Mouse (Mus musculus): ENCODE data around the gene Mybbp1a. TPM values are rescaled to one million over a fixed set of nuclear protein-coding genes. Genes with fewer than 3 reads are reported as not detected.
A peak's percentile ranks its signal among the peaks of the same experiment; 100 is the strongest.

Mybbp1a gene
- polyA plus RNA-seq, 1 experiment, result 124 TPM

- no peak for TF ChIP-seq CTCF (IDR thresholded peaks at IDR 0.05; ENCODE audit: borderline replicate concordance, insufficient read depth, low read length)
- TF ChIP-seq POLR2A (IDR thresholded peaks at IDR 0.05; ENCODE audit: low read depth, low read length), result no peak
- Histone ChIP-seq H3K27ac (ENCODE audit: insufficient read depth, low read length) (no peak overlapping the region), H3K4me3 (ENCODE audit: insufficient read depth, low read length) (no peak overlapping the region)
These were observed 33.8 kb downstream of the Mybbp1a start for GRCm38 (mm10) chr11:72474926-72475325.

GRCm38 (mm10) chr11:72475408-72475807 lies 34.3 kb downstream of the Mybbp1a start:
- no peak for TF ChIP-seq POLR2A (IDR thresholded peaks at IDR 0.05; ENCODE audit: low read depth, low read length)
- H3K4me3 ChIP-seq (ENCODE audit: insufficient read depth, low read length), result no peak overlapping the region
- H3K4me1 ChIP-seq (ENCODE audit: control insufficient read depth, insufficient read depth, low read length), result no peaks in the 10 kb centered on the region
- H3K27ac ChIP-seq (ENCODE audit: insufficient read depth, low read length), result no peak overlapping the region

More at GRCm38 (mm10) chr11:72474926-72475325, 33.8 kb downstream of the Mybbp1a start:
- no peaks in the 10 kb centered on the region for H3K4me1 ChIP-seq (ENCODE audit: control insufficient read depth, insufficient read depth, low read length)

DNA sequence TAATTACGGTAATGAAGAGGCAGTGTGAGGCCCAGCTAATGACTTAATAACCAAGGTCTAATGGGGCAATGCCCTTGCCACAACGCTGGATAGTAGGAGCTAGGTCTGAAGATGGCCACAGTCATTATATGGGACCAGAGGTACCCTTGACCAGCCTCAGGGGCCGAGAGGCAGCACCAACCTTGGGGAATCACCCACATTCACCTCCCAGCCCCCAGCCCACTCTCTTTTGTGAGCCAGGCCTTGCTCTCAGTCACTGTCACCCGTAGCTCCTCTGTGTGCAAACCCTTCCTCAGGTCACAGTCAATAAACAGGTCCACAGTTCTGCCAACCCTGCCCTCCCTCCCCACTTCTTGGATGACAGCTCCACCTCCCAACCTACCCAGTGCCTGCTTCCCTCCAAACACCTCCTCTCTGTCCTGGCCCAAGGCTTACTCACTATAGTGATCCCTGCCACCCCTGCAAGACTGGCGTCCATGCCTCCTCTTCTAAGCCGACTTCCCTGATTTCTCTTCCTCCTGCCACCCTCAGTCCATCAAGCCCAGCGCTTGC lies 35.0 kb downstream of the Mybbp1a start:
- H3K4me1 ChIP-seq (ENCODE audit: control insufficient read depth, insufficient read depth, low read length), result no peaks in the 10 kb centered on the region
- no peak for TF ChIP-seq CTCF (IDR thresholded peaks at IDR 0.05; ENCODE audit: borderline replicate concordance, insufficient read depth, low read length)
- no peak for TF ChIP-seq POLR2A (IDR thresholded peaks at IDR 0.05; ENCODE audit: low read depth, low read length)
- H3K4me3 ChIP-seq (ENCODE audit: insufficient read depth, low read length), result no peak overlapping the region
- no peak overlapping the region for H3K27ac ChIP-seq (ENCODE audit: insufficient read depth, low read length)

GRCm38 (mm10) chr11:72477182-72477581 lies 36.0 kb downstream of the Mybbp1a start:
- Histone ChIP-seq H3K4me3 (ENCODE audit: insufficient read depth, low read length) (no peak overlapping the region), H3K4me1 (ENCODE audit: control insufficient read depth, insufficient read depth, low read length) (no peaks in the 10 kb centered on the region), H3K27ac (ENCODE audit: insufficient read depth, low read length) (no peak overlapping the region)
- no peak for TF ChIP-seq CTCF (IDR thresholded peaks at IDR 0.05; ENCODE audit: borderline replicate concordance, insufficient read depth, low read length)
- no peak for TF ChIP-seq POLR2A (IDR thresholded peaks at IDR 0.05; ENCODE audit: low read depth, low read length)

GRCm38 (mm10) chr11:72477653-72478052 lies 36.5 kb downstream of the Mybbp1a start:
- TF ChIP-seq POLR2A (IDR thresholded peaks at IDR 0.05; ENCODE audit: low read depth, low read length) (no peak), CTCF (IDR thresholded peaks at IDR 0.05; ENCODE audit: borderline replicate concordance, insufficient read depth, low read length) (no peak)
- peak overlapping the region; percentile 17; the same call in 1 of the 2 replicates for H3K27ac ChIP-seq (ENCODE audit: insufficient read depth, low read length)
- H3K4me3 ChIP-seq (ENCODE audit: insufficient read depth, low read length), result no peak overlapping the region
- H3K4me1 ChIP-seq (ENCODE audit: control insufficient read depth, insufficient read depth, low read length), result no peaks in the 10 kb centered on the region

- H3K4me1 ChIP-seq (ENCODE audit: control insufficient read depth, insufficient read depth, low read length), result no peaks in the 10 kb centered on the region
- no peak for TF ChIP-seq CTCF (IDR thresholded peaks at IDR 0.05; ENCODE audit: borderline replicate concordance, insufficient read depth, low read length)
- no peak for TF ChIP-seq POLR2A (IDR thresholded peaks at IDR 0.05; ENCODE audit: low read depth, low read length)
- H3K4me3 ChIP-seq (ENCODE audit: insufficient read depth, low read length), result no peak overlapping the region
- H3K27ac ChIP-seq (ENCODE audit: insufficient read depth, low read length), result peak overlapping the region; percentile 17; the same call in 1 of the 2 replicates
These were observed 37.1 kb downstream of the Mybbp1a start for GRCm38 (mm10) chr11:72478228-72478627.

DNA sequence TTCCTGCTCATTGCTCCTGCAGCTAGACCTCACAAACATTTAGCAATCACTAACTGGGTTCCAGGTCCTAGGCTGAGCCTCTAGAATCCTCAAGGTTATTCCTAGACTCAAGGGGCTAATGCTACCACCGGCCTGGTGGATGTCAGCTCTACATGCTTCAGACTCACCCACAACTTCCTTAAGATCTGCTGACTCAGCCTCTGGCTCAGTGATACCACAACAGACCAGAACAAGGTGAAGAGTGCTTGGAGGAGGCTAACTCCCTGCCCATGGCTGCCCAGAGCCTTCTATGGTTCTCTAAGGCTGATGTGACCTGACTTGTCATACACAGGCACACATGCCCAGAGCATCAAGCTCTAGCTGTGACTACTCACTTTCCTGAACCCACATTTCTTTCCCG lies 38.3 kb downstream of the Mybbp1a start:
- no peak overlapping the region for H3K27ac ChIP-seq (ENCODE audit: insufficient read depth, low read length)
- TF ChIP-seq POLR2A (IDR thresholded peaks at IDR 0.05; ENCODE audit: low read depth, low read length), result no peak
- no peak overlapping the region for H3K4me3 ChIP-seq (ENCODE audit: insufficient read depth, low read length)
- H3K4me1 ChIP-seq (ENCODE audit: control insufficient read depth, insufficient read depth, low read length), result no peaks in the 10 kb centered on the region

DNA sequence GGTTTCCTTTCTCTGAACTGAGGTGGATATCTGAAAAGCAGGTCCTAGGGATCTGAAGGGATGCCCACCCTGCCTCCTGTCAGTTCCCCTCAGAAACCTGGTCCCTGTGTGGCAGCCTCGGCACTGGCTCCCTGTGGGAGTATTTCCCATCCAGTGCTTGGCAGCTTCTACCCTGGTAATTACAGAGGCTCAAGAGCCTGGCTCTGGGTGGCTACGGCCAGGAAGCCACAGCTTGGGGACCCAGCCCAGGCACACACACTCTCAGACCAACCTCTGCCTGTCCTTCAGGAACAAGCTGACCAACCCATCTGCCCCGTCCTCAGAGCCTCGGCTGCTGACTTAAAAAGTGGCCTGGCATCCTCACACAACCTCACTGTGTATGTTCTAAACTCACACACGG lies 40.2 kb downstream of the Mybbp1a start:
- Histone ChIP-seq H3K27ac (ENCODE audit: insufficient read depth, low read length) (no peak overlapping the region), H3K4me1 (ENCODE audit: control insufficient read depth, insufficient read depth, low read length) (no peaks in the 10 kb centered on the region), H3K4me3 (ENCODE audit: insufficient read depth, low read length) (no peak overlapping the region)
- TF ChIP-seq CTCF (IDR thresholded peaks at IDR 0.05; ENCODE audit: borderline replicate concordance, insufficient read depth, low read length) (no peak), POLR2A (IDR thresholded peaks at IDR 0.05; ENCODE audit: low read depth, low read length) (no peak)

DNA sequence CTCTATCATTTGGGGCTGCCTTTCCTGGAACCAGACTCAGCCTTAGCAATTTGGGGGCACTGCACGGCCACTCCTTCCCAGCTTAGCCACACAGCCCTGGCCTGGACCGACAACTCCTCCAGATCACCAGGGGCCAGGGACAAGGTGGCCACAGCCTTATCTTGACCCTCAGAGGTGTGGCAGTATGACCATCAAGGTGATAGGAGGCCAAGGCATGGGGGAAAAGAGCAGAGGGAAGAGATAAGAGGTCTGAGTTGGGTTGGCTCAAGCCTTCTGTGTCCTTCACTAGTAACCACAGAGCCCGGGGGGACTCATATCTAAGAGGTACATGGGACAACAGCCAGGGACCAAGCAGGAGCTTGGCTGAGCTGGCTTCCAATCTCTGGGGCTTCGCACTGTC lies 40.8 kb downstream of the Mybbp1a start:
- Histone ChIP-seq H3K4me3 (ENCODE audit: insufficient read depth, low read length) (no peak overlapping the region), H3K27ac (ENCODE audit: insufficient read depth, low read length) (no peak overlapping the region), H3K4me1 (ENCODE audit: control insufficient read depth, insufficient read depth, low read length) (no peaks in the 10 kb centered on the region)
- TF ChIP-seq CTCF (IDR thresholded peaks at IDR 0.05; ENCODE audit: borderline replicate concordance, insufficient read depth, low read length) (no peak), POLR2A (IDR thresholded peaks at IDR 0.05; ENCODE audit: low read depth, low read length) (no peak)

- H3K27ac ChIP-seq (ENCODE audit: insufficient read depth, low read length), result no peak overlapping the region
- no peak overlapping the region for H3K4me3 ChIP-seq (ENCODE audit: insufficient read depth, low read length)
- 0 out of 2 replicates have a peak, but pooled peaks cover 2% of the 10 kb centered on the region for H3K4me1 ChIP-seq (ENCODE audit: control insufficient read depth, insufficient read depth, low read length)
- no peak for TF ChIP-seq POLR2A (IDR thresholded peaks at IDR 0.05; ENCODE audit: low read depth, low read length)
- TF ChIP-seq CTCF (IDR thresholded peaks at IDR 0.05; ENCODE audit: borderline replicate concordance, insufficient read depth, low read length), result no peak
These were observed 43.4 kb downstream of the Mybbp1a start for GRCm38 (mm10) chr11:72484549-72484948.

- Histone ChIP-seq H3K4me1 (ENCODE audit: control insufficient read depth, insufficient read depth, low read length) (0 out of 2 replicates have a peak, but pooled peaks cover 2% of the 10 kb centered on the region), H3K27ac (ENCODE audit: insufficient read depth, low read length) (no peak overlapping the region), H3K4me3 (ENCODE audit: insufficient read depth, low read length) (no peak overlapping the region)
- no peak for TF ChIP-seq POLR2A (IDR thresholded peaks at IDR 0.05; ENCODE audit: low read depth, low read length)
These were observed 44.0 kb downstream of the Mybbp1a start for GRCm38 (mm10) chr11:72485157-72485556.
